Mouse (Mus musculus): Measurements from ENCODE around the gene Crcp.
A peak's percentile ranks its signal among the peaks of the same experiment; 100 is the strongest.

Crcp gene

GRCm38 (mm10) chr5:130059413-130060328 lies 30.6 kb downstream of the Crcp start:
- DNase-seq (ENCODE audit: low spot score) = no peak

- DNase-seq (ENCODE audit: low spot score) = no peak
These were observed 31.2 kb downstream of the Crcp start for GRCm38 (mm10) chr5:130060329-130060665.

- no peak for DNase-seq (ENCODE audit: low spot score)
These were observed 33.0 kb downstream of the Crcp start for GRCm38 (mm10) chr5:130062096-130062495.

- DNase-seq (ENCODE audit: low spot score) = no peak
These were observed 34.7 kb downstream of the Crcp start for GRCm38 (mm10) chr5:130063760-130064159.

DNA sequence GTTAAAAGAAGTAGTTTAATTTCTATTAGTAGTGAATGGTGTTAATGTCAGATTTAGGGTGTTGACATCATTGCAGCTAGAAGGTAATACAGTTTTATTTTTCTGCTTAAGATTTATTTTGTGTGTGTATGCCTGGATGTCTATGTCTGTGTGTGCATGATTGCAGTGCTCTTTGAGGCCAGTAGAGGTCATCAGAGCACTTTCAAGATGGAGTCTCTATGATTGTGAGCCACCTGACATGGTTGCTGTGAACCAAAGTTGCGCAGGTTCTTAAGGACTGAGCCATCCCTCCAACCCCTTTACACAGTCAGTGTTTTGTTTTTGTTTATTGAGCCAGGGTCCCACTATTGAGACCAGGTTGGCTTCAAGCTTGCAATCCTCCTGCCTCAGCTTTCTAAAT lies 36.5 kb downstream of the Crcp start:
- DNase-seq (ENCODE audit: low spot score) = no peak

GRCm38 (mm10) chr5:130067841-130068264 lies 38.8 kb downstream of the Crcp start:
- DNase-seq (ENCODE audit: low spot score) = no peak

- DNase-seq (ENCODE audit: low spot score) = no peak
These were observed 43.9 kb downstream of the Crcp start, which contains the start of gene Tpst1 for GRCm38 (mm10) chr5:130073026-130073425. Tpst1 (plus strand) TSS chr5:130073326.

- no peak for DNase-seq (ENCODE audit: low spot score)
These were observed 45.4 kb downstream of the Crcp start for GRCm38 (mm10) chr5:130074491-130074890.

GRCm38 (mm10) chr5:130076396-130076795 lies 47.3 kb downstream of the Crcp start:
- DNase-seq (ENCODE audit: low spot score) = no peak

DNA sequence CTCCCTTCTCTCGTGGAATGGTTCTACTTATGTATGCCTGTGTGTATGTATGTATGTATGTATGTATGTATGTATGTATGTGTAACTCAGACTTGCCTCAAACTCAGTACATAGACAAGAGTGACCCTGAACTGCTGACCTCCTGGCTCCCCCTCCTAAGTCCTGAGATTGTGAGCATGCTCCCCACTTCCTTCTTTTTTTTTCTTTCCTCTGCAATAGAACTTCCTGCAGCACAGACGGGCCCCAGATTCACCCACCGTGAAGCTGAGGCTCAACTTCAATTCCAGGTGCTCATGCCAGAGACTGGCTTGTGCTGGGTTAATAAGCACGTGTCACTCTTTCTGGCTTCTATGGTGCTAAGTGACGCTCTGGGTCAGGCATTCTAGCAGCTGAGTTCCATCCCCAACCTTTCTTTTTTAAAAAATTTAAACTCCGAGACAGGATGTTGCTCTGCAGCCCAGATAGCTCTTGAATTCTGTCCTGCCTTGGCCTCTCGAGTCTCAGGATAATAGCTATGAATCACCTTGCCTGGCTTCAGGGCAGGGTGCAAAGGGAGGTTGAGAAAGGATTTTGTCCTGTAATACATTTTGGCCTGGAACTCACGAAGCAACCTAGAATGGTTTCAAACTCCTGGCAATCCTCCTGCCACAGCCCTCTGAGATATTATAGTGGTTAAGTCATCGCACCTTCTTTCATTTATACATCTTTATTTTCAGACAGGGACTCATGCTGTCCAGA lies 49.2 kb downstream of the Crcp start:
- no peak for DNase-seq (ENCODE audit: low spot score)

GRCm38 (mm10) chr5:130078834-130079156 lies 49.7 kb downstream of the Crcp start:
- DNase-seq (ENCODE audit: low spot score) = no peak

- peak; percentile 95 for DNase-seq (ENCODE audit: low spot score)
These were observed 50.3 kb downstream of the Crcp start for GRCm38 (mm10) chr5:130079202-130080050.

- no peak for DNase-seq (ENCODE audit: low spot score)
These were observed 51.1 kb downstream of the Crcp start for GRCm38 (mm10) chr5:130080051-130080681.

- DNase-seq (ENCODE audit: low spot score) = no peak
These were observed 52.2 kb downstream of the Crcp start for GRCm38 (mm10) chr5:130081181-130081881.

DNA sequence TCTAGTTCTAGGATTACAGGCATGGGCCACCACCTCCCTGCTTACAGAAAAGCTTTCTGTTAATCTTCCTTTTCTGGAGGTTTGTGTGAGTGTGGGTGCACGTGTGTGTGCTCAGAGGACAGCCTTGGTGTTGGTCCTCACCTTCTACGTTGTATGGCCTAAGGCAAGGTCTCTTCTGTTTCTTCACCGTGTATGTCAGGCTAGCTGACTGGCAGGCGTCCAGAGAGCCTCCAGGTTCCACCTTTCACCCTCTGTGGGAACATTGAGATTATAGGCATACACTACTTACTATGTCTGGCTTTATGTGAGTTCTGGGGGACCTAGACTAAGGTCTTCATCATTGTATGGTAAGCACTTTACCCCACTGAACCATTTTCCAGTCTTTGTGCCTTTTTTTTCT lies 53.3 kb downstream of the Crcp start:
- DNase-seq (ENCODE audit: low spot score) = no peak

DNA sequence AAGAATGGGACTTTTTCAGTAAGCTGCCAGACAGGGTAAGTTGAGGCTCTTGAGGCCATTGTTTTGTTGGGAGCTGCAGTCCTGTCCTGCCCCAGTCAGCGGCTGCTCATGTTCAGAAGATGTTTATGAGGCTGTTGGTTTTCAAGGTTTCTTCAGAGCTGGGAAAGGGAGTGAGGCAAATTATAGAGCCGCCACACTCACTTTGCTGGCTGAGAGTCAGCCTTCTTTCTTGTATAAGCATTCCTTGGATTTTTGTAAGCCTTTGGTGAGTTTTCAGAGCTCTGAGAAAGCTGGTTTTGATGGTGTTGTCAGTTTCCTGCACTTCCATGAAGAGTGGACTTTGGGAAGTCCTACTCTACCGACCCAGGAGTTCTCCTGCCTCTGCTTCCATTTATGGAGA lies 55.2 kb downstream of the Crcp start:
- no peak for DNase-seq (ENCODE audit: low spot score)

- no peak for DNase-seq (ENCODE audit: low spot score)
These were observed 58.9 kb downstream of the Crcp start for GRCm38 (mm10) chr5:130088008-130088407.

GRCm38 (mm10) chr5:130088612-130089011 lies 59.5 kb downstream of the Crcp start:
- no peak for DNase-seq (ENCODE audit: low spot score)

- no peak for DNase-seq (ENCODE audit: low spot score)
These were observed 60.1 kb downstream of the Crcp start for GRCm38 (mm10) chr5:130089177-130089576.

DNA sequence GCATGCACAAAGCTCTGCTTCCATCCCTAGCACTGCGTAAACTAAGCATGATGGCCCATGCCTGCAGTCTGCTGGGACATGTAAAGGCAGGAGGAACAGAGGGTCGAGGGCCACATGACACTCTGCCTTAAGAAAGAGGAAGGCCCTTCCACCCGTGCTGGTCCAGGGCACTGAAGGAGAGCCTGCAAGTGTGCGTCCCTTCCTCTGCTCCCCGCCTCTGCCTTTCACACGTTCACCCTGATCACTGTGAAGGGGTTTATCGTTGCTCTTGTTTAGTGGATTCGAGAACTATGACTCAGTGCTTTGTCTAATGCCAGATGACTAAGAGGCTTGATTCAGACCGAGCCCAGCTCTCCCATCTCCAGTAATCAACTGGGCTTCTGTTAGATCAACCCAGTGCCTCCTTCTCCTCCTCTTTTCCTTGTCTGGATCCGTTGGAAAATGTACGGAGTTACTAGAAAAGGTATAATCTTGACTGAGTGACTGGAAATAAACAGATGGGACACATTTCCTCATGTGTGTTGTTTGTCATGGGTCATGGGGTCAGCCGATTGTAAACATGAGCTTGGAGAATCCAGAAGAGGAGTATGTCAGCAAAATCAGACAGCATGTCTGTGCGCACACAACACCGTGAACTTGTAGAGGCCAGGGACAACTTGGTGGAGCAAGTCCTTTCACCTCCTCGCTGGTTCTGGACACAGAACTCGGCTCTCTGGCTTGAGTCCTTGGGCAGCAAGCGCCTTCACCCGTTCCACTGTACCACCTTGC lies 60.7 kb downstream of the Crcp start:
- DNase-seq (ENCODE audit: low spot score) = peak; percentile 48

DNA sequence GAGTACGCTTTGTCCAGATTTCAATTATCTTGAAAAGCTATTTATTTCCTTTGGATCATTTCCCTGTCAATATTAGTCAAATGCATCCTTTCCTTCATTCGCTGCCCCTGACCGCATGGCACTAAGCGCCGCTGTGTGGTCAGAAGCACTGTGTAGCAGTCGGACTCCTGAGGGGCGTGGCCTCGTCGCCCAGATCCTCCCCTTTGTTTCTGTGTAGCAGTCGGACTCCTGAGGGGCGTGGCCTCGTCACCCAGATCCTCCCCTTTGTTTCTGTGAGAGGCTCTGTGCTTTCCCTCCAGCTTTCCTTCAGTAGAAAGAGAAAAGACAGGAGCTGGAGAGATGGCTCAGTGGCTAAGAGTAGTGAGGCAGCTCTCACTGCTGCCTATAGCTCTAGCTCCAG lies 67.7 kb downstream of the Crcp start:
- DNase-seq (ENCODE audit: low spot score) = no peak

All from layer of hippocampus, adult 11-12 months (tissue).